Mouse (Mus musculus): ENCODE data around the gene Nr2f1.

GRCm38 (mm10) chr13:78171984-78172636 lies 27.4 kb downstream of the Nr2f1 start:
- TF ChIP-seq CTCF (IDR thresholded peaks at IDR 0.05; ENCODE audit: control insufficient read depth, insufficient read depth, insufficient read length) (no peak), MYOD1 (IDR thresholded peaks at IDR 0.05; ENCODE audit: control insufficient read depth, insufficient read length, low read depth) (no peak)
